Mouse (Mus musculus) neural tube, embryonic 10.5 days (tissue): ENCODE results near the gene Rcbtb2.

Experiments
- DNase-seq: peaks from one replicate; pipeline ENCODE4 v3.0.0-alpha.2; 2017; ENCODE audit warnings: low spot score; ENCODE audit errors: extremely low spot score

The Rcbtb2 gene

DNA sequence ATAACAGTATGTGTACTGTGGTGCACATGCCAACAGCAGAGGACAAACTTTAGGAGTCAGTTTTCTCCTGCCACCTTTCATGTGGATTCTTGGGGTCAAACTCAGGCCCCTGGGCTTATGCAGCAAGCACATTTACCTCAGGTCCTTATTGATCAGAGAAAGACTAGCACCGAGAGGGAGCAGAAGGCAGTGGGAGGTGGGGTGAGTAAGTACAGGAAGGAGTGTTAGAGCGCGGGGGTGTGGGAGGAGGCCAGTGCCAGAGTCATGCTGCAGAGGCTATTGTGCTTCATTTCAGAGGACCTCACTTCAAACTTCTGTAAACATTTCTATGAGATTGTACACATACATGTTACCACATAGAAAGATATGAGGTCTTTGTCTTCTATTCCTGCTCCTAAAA is 78.6 kb downstream of the Rcbtb2 start:
- DNase-seq = no peak

GRCm38 (mm10) chr14:73204016-73204415 is 81.2 kb downstream of the Rcbtb2 start:
- no peak for DNase-seq

- no peak for DNase-seq
Observed at GRCm38 (mm10) chr14:73209262-73209661, 86.4 kb downstream of the Rcbtb2 start.

DNA sequence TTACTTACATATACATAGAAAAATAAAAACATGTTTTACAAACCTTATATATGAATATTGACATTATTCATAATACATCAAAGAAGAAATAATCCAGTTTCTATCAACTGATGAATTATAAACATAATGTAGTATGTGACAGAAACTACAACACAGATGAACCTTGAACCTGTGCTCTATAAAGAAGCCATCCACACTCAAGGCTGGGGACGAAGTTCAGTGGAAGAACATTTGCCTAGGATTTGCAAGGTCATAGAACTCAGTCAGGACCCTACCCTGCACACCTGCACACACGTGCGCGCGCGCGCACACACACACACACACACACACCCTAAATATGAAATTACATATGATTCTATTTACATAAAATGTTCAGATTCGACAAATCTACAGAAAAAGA is 87.4 kb downstream of the Rcbtb2 start:
- no peak for DNase-seq

DNA sequence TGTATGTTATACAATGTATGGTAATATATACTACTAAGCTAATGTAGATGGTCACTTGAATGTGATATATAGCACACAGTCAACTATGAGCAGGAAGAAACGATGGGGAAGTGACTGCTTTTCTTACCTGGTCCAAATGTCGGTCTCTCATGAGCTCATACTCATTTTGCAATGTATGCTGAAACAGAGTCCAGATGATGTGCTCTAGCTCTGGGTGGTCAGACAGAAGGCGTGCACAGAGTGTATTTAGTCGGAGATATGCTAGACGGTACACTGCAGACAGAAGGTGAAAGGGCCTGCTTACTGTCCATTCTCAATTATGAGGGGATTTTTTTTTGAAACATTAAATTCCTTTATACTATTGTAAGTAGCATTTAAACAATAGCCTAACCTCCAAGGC is 88.6 kb downstream of the Rcbtb2 start:
- DNase-seq = no peak

GRCm38 (mm10) chr14:73217062-73217461 is 94.2 kb downstream of the Rcbtb2 start:
- DNase-seq = no peak

- DNase-seq = no peak
Observed at GRCm38 (mm10) chr14:73222316-73222970, 99.6 kb downstream of the Rcbtb2 start.

GRCm38 (mm10) chr14:73226346-73226745 is 103.5 kb downstream of the Rcbtb2 start:
- no peak for DNase-seq

DNA sequence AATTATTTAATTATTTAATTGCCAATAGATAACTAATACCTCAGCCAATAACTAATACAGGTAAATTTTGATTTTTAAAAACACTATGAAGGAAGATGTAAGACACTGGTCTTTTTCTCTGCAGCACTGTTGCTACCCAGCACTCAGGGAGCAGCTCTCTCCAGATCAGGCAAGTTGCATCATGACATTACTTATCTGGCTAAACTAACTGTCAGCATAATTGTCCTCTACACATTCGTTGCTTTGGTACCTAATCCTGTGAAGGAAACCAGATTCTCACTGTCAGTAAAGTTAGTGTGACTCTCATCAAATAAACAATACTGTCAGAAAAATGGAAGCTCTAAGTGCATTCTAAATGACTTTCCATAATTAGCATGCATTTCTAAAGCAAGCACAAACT is 104.0 kb downstream of the Rcbtb2 start:
- no peak for DNase-seq

- DNase-seq = no peak
Observed at GRCm38 (mm10) chr14:73231286-73231982, 108.6 kb downstream of the Rcbtb2 start.

DNA sequence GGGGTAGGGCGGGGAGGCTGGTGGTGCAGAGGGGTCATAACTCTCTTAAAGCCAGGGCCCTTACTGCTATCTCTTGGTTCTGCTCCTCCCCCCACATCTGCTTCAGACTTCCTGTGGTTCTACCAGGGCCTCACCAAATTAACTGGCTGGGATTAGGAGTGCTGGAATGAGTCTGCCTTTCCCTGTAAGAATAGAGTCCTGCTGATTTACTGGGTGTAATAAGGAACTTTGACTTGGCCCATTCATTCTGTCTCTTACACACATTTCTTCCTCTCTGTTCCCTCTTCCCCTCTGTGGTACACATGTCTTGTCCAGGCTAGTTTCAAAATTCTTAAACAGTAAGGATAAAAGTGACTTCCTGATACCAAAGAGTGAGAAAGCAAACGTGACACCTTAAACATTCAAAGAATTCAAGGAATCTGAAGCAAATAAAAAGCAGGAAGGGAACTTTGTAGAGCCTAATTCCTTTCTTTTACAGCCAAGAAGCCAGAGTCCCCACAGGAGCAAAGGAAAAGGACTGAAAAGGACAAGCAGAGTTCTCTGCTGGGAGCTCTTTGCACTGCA is 111.7 kb downstream of the Rcbtb2 start:
- peak; percentile 33 for DNase-seq

DNA sequence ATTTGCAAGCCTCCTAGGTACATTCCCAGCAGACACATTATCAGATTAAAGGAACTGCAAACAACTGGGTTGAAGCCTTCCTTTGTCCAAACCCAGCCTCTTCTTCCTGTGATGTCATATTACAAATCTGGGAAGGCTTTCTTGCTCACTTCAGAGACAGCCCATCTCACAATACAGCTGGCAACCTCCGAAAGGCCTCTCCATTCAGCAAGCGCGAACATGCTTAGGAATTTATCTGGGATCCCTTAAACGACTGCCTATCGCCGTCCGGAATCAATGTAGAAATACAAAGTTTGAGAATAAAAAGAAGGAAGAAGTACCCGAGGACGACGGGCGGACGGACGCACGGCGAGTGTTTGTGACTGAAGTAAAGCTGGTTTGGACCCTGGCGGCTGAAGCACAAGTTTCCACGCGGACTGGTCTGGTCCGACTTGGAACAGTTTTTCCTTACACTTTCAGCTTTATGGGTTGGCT is 115.0 kb downstream of the Rcbtb2 start, which contains the start of gene Lpar6:
TSS of gene Lpar6 (plus strand) at position 48 of the 474 bp plus-strand sequence.
- DNase-seq = peak; percentile 83

DNA sequence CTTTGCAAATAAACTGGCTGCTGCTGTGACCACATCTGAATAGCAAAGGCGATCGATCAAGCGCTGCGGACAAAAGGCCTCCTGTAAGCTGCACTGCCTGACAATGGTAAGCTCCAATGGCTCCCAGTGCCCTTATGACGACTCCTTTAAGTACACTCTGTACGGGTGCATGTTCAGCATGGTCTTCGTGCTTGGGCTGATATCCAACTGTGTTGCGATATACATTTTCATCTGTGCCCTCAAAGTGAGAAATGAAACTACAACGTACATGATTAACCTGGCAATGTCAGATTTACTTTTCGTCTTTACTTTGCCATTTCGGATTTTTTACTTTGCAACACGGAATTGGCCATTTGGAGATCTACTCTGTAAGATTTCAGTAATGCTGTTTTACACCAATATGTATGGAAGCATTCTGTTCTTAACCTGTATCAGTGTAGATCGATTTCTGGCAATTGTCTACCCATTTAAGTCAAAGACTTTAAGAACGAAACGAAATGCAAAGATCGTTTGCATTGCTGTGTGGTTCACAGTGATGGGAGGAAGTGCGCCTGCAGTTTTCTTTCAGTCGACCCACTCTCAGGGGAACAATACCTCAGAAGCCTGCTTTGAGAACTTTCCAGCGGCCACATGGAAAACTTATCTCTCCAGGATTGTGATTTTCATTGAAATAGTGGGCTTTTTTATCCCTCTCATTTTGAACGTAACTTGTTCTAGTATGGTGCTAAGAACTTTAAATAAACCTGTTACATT is 115.8 kb downstream of the Rcbtb2 start:
- DNase-seq = peak; percentile 70

GRCm38 (mm10) chr14:73239291-73239690 is 116.5 kb downstream of the Rcbtb2 start:
- DNase-seq = peak; percentile 42

DNA sequence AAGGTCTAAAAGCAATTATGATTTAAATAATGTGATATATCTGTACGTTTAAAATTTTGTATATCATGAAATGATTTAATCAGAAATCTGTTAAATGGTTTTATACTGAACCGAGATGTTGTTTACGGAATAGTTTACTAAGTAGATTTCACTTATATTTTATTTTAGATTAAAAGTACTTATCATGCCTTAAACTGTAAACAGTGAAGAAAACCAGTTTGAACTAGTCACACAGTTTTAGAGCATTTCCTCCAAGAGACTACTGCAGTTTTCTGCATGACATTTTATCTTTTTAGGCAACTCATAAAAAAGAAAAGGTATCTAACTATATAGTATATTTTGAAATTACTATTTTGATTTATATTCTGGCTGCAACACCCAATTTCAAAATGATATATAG is 117.0 kb downstream of the Rcbtb2 start:
- DNase-seq = no peak

DNA sequence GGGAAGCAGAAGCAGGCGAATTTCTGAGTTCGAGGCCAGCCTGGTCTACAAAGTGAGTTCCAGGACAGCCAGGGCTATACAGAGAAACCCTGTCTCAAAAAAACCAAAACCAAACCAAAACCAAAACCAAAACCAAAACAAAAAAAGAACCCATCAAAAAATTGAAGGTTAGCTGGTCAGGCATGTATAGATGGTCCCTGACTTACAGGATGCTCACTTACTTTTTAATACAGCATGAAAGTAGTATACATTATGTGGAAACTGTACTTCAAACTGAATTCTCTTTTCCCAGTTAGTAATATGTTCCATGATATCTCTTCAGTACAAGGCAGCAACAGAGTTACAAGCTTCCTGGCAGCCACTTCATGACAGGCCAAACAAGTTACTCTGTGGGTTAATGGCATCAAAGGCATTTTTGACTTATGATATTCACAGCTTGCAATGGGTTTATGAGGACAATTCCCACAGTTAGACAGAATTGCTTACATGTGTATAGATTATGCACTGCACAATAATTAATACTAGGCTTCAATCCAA is 121.3 kb downstream of the Rcbtb2 start:
- DNase-seq = no peak

DNA sequence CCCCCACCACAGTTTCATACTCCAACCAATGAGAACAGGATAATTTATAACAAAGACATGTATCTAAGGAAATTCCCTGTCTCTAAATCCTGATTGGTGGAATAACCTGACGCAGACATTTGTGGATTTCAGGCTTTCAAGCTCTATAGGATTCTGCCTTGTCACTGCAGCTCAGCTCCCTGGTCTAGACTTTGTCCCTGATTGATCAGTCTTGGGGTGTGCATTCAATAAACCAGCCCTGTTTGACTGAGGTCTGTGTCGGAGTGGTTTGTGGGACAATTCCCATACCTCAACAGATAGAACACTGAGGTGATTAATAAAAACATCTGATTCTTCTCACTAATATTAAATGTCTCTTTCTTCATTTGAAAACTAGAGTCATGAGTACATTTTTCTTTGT is 127.2 kb downstream of the Rcbtb2 start:
- no peak for DNase-seq

- no peak for DNase-seq
Observed at GRCm38 (mm10) chr14:73252276-73252675, 129.4 kb downstream of the Rcbtb2 start.

- DNase-seq = no peak
Observed at GRCm38 (mm10) chr14:73253453-73254251, 130.8 kb downstream of the Rcbtb2 start.

GRCm38 (mm10) chr14:73254412-73254811 is 131.6 kb downstream of the Rcbtb2 start:
- DNase-seq = no peak
